Comparison of ENCODE assay signal across 19 mouse cellular contexts in genomic region chr7:102238686-102239286, GRCm38 (mm10). TPM values are rescaled to one million over a fixed set of nuclear protein-coding genes. Genes with fewer than 3 reads are reported as not detected.
DNase-seq lines count a peak whose midpoint lies in the region; ATAC-seq and TF ChIP-seq lines count a peak whose summit lies in the region.
"Had no signal": no experiment of that assay in that cellular context is flagged by ENCODE, and none has a peak within 500 bp of the region (broad histone marks: within the 10 kb centered on the region; RNA-seq: fewer than 3 reads in every experiment).

No protein-coding gene starts in this region.

- H3K27me3 ChIP-seq in forebrain, embryonic 12.5 days, result no peaks in the 10 kb centered on the region
- H3K27me3 ChIP-seq: embryonic facial prominence, embryonic 15.5 days; forebrain, embryonic 15.5 days; heart, embryonic 13.5 days; hindbrain, embryonic 15.5 days had no signal

- H3K27ac ChIP-seq in left cerebral cortex, adult 2 months, result peak overlapping the region; percentile 19; the same call in 1 of the 2 replicates
- H3K27ac ChIP-seq in forebrain, embryonic 12.5 days, result no peak overlapping the region
- H3K27ac ChIP-seq: embryonic facial prominence, embryonic 15.5 days; forebrain, embryonic 10.5 days; forebrain, embryonic 15.5 days; heart, embryonic 13.5 days; hindbrain, embryonic 15.5 days had no signal

- no peak for TF ChIP-seq CTCF in left cerebral cortex, adult 2 months (IDR thresholded peaks at IDR 0.05)

- intact Hi-C loops in left cerebral cortex, adult 2 months (cut with DNase I), result no loop called here
- intact Hi-C loops in left cerebral cortex, postnatal 14 days (cut with DNase I), result no loop called here

- no peaks in the 10 kb centered on the region for H3K9me3 ChIP-seq in forebrain, embryonic 12.5 days
- H3K9me3 ChIP-seq: embryonic facial prominence, embryonic 15.5 days; forebrain, embryonic 10.5 days; forebrain, embryonic 15.5 days; heart, embryonic 13.5 days; hindbrain, embryonic 15.5 days had no signal

- no peak overlapping the region for H3K4me2 ChIP-seq in forebrain, embryonic 12.5 days
- H3K4me2 ChIP-seq: embryonic facial prominence, embryonic 15.5 days; forebrain, embryonic 15.5 days; heart, embryonic 13.5 days; hindbrain, embryonic 15.5 days had no signal

- no peaks in the 10 kb centered on the region for H3K4me1 ChIP-seq in forebrain, embryonic 12.5 days
- H3K4me1 ChIP-seq: embryonic facial prominence, embryonic 15.5 days; forebrain, embryonic 15.5 days; hindbrain, embryonic 15.5 days had no signal

- peaks cover 62% of the 10 kb centered on the region for H3K36me3 ChIP-seq in forebrain, embryonic 12.5 days (replicated peaks)

- 93% methylated on average over 8 of the region's 8 CpGs for WGBS in forebrain, embryonic 12.5 days

- H3K4me3 ChIP-seq in left cerebral cortex, adult 2 months, result no peak overlapping the region
- H3K4me3 ChIP-seq in forebrain, embryonic 12.5 days (replicated peaks), result no peak overlapping the region
- H3K4me3 ChIP-seq: embryonic facial prominence, embryonic 15.5 days; erythroblast, embryonic 14.5 days; forebrain, embryonic 10.5 days; forebrain, embryonic 15.5 days; heart, embryonic 13.5 days; hindbrain, embryonic 15.5 days had no signal

- peak; percentile 90 for DNase-seq in heart, adult 11 months
- no peak for DNase-seq in heart, adult 18-20 months
- no peak for DNase-seq in left cerebral cortex, adult 2 months (ENCODE audit: extremely low spot score in 1 of 2, low spot score in 2 of 2)
- DNase-seq in left cerebral cortex, postnatal 14 days (ENCODE audit: low spot score in 2 of 2), result no peak
- DNase-seq in brain, adult 2 months (ENCODE audit: low read depth, low spot score), result peak; percentile 93
- DNase-seq: adrenal gland, adult 8-10 months; adrenal gland, postnatal 36 days; cerebellum, adult 11-12 months; cerebellum, adult 9-11 months; cerebellum, postnatal 36 days; gastrocnemius, postnatal 14 days; heart, postnatal 36 days had no signal

- no peak overlapping the region for H3K9ac ChIP-seq in forebrain, embryonic 12.5 days
- H3K9ac ChIP-seq: embryonic facial prominence, embryonic 15.5 days; forebrain, embryonic 15.5 days; heart, embryonic 13.5 days; hindbrain, embryonic 15.5 days had no signal

- ATAC-seq in forebrain, embryonic 12.5 days (ENCODE audit: low FRiP score), result no peak
- ATAC-seq: forebrain, embryonic 15.5 days had no signal

RNA-seq across cellular contexts. Expression of gene Rhog, which starts 17.1 kb away (rescaled TPM):
- total RNA-seq in heart, adult 18-20 months (2021), result 10 to 100 TPM; 19.6 to 26.9 TPM
- 10 to 100 TPM; 19.2 to 21.7 TPM for total RNA-seq in left cerebral cortex, adult 2 months (2021)
- 10 to 100 TPM; 19.5 to 26.0 TPM for total RNA-seq in left cerebral cortex, postnatal 14 days (2021)
- polyA plus RNA-seq in forebrain, embryonic 12.5 days (2016; fragmentation: Nextera tagmentation; extraction: Ambion mirVana), result 21.7 and 25.1 TPM in 2 replicates

RNA-seq across cellular contexts. Expression of gene Pgap2, which starts 28.8 kb away (rescaled TPM):
- 10 to 100 TPM; 77.6 to 82.5 TPM for total RNA-seq in heart, adult 18-20 months (2021)
- 10 to 100 TPM; 23.1 to 24.6 TPM for total RNA-seq in left cerebral cortex, adult 2 months (2021)
- 10 to 100 TPM; 26.3 to 27.6 TPM for total RNA-seq in left cerebral cortex, postnatal 14 days (2021)
- 54.3 and 59.2 TPM in 2 replicates for polyA plus RNA-seq in forebrain, embryonic 12.5 days (2016; fragmentation: Nextera tagmentation; extraction: Ambion mirVana)

RNA-seq across cellular contexts. Expression of gene Nup98, which starts 28.8 kb away (rescaled TPM):
- total RNA-seq in heart, adult 18-20 months (2021), result 10 to 100 TPM; 31.0 to 35.4 TPM
- 10 to 100 TPM; 41.6 to 45.3 TPM for total RNA-seq in left cerebral cortex, adult 2 months (2021)
- 10 to 100 TPM; 32.2 to 37.2 TPM for total RNA-seq in left cerebral cortex, postnatal 14 days (2021)
- polyA plus RNA-seq in forebrain, embryonic 12.5 days (2016; fragmentation: Nextera tagmentation; extraction: Ambion mirVana), result 45.2 and 46.8 TPM in 2 replicates

RNA-seq across cellular contexts. Expression of gene Stim1, which starts 28.8 kb away (rescaled TPM):
- total RNA-seq in heart, adult 18-20 months (2021), result 10 to 100 TPM; 20.7 to 25.8 TPM
- total RNA-seq in left cerebral cortex, adult 2 months (2021), result 10 to 100 TPM; 79.9 to 85.5 TPM
- total RNA-seq in left cerebral cortex, postnatal 14 days (2021), result 10 to 100 TPM; 84.7 to 88.7 TPM
- polyA plus RNA-seq in forebrain, embryonic 12.5 days (2016; fragmentation: Nextera tagmentation; extraction: Ambion mirVana), result 11.6 and 11.7 TPM in 2 replicates

Comparison
In these comparisons a context has a peak if more than half of its experiments do, and no peak if none do; other contexts are left out.
1. DNase-seq: peak in heart, adult 11 months (single experiment) and brain, adult 2 months (single experiment); none in heart, adult 18-20 months (0 of 2), left cerebral cortex, adult 2 months (0 of 2) and left cerebral cortex, postnatal 14 days (0 of 2).